10 mouse cellular contexts compared by ENCODE assay signal in genomic region chr11:102334973-102335700, GRCm38 (mm10). TPM values are rescaled to one million over a fixed set of nuclear protein-coding genes. Genes with fewer than 3 reads are reported as not detected.
DNase-seq lines count a peak whose midpoint lies in the region; ATAC-seq and TF ChIP-seq lines count a peak whose summit lies in the region.
"Had no signal": no experiment of that assay in that cellular context is flagged by ENCODE, and none has a peak within 500 bp of the region (broad histone marks: within the 10 kb centered on the region; RNA-seq: fewer than 3 reads in every experiment).

No protein-coding gene starts in this region.

- H3K9ac ChIP-seq in midbrain, postnatal 0 days (replicated peaks; ENCODE audit: low read length, poor library complexity, severe bottlenecking), result no peak overlapping the region
- H3K9ac ChIP-seq in midbrain, embryonic 16.5 days (ENCODE audit: low read depth, low read length), result no peak overlapping the region
- H3K9ac ChIP-seq: embryonic facial prominence, embryonic 13.5 days; liver, embryonic 14.5 days had no signal

- DNase-seq in adrenal gland, postnatal 10 days, result peak; percentile 68
- DNase-seq in adrenal gland, postnatal 4 days (ENCODE audit: low spot score in 2 of 2), result no peak
- DNase-seq in midbrain, postnatal 0 days (ENCODE audit: low spot score), result peak; percentile 55
- DNase-seq in heart, postnatal 4 days, result peak; percentile 45
- DNase-seq in skeletal muscle tissue, adult 2 months (ENCODE audit: low read depth, low spot score), result peak; percentile 33
- DNase-seq in frontal cortex, postnatal 10 days (ENCODE audit: low spot score in 2 of 2), result no peak
- DNase-seq in right cerebral cortex, adult 2 months (ENCODE audit: low spot score in 2 of 2), result no peak

- no peaks in the 10 kb centered on the region for H3K9me3 ChIP-seq in midbrain, postnatal 0 days (ENCODE audit: low read length)
- no peaks in the 10 kb centered on the region for H3K9me3 ChIP-seq in midbrain, embryonic 16.5 days (replicated peaks; ENCODE audit: control insufficient read depth, low read length, poor library complexity, severe bottlenecking)
- H3K9me3 ChIP-seq: embryonic facial prominence, embryonic 13.5 days had no signal

- H3K36me3 ChIP-seq in midbrain, postnatal 0 days (ENCODE audit: insufficient read depth, low read length), result no peaks in the 10 kb centered on the region
- H3K36me3 ChIP-seq in midbrain, embryonic 16.5 days (ENCODE audit: control insufficient read depth, insufficient read depth, low read length), result no peaks in the 10 kb centered on the region
- H3K36me3 ChIP-seq: embryonic facial prominence, embryonic 13.5 days had no signal

- no peak for TF ChIP-seq CTCF in midbrain, postnatal 0 days (IDR thresholded peaks at IDR 0.05)

- H3K4me2 ChIP-seq in midbrain, postnatal 0 days (ENCODE audit: low read depth, low read length, poor library complexity, severe bottlenecking), result no peak overlapping the region
- no peak overlapping the region for H3K4me2 ChIP-seq in midbrain, embryonic 16.5 days (ENCODE audit: low read length)
- H3K4me2 ChIP-seq: embryonic facial prominence, embryonic 13.5 days had no signal

- H3K27me3 ChIP-seq in midbrain, postnatal 0 days (ENCODE audit: insufficient read depth, low read length), result no peaks in the 10 kb centered on the region
- H3K27me3 ChIP-seq in midbrain, embryonic 16.5 days (ENCODE audit: control insufficient read depth, insufficient read depth, low read depth, low read length), result no peaks in the 10 kb centered on the region
- H3K27me3 ChIP-seq: embryonic facial prominence, embryonic 13.5 days had no signal

- no peak for ATAC-seq in midbrain, postnatal 0 days (ENCODE audit: low FRiP score)
- ATAC-seq in midbrain, embryonic 16.5 days, result no peak

- no peak overlapping the region for H3K27ac ChIP-seq in midbrain, postnatal 0 days (ENCODE audit: low read depth, low read length)
- no peak overlapping the region for H3K27ac ChIP-seq in midbrain, embryonic 16.5 days (ENCODE audit: low read length)
- H3K27ac ChIP-seq: embryonic facial prominence, embryonic 13.5 days; liver, embryonic 14.5 days had no signal

- no peak overlapping the region for H3K4me3 ChIP-seq in midbrain, postnatal 0 days (ENCODE audit: low read depth, low read length)
- H3K4me3 ChIP-seq in midbrain, embryonic 16.5 days (ENCODE audit: low read depth, low read length), result no peak overlapping the region
- H3K4me3 ChIP-seq: embryonic facial prominence, embryonic 13.5 days had no signal

- no peaks in the 10 kb centered on the region; the same call in 1 of the 2 replicates for H3K4me1 ChIP-seq in midbrain, postnatal 0 days (ENCODE audit: insufficient read depth, low read length)
- H3K4me1 ChIP-seq in midbrain, embryonic 16.5 days (ENCODE audit: control insufficient read depth, insufficient read depth, low read length), result no peaks in the 10 kb centered on the region
- H3K4me1 ChIP-seq: embryonic facial prominence, embryonic 13.5 days had no signal

- WGBS in midbrain, postnatal 0 days, result 27% methylated on average over 9 of the region's 9 CpGs
- 29% methylated on average over 9 of the region's 9 CpGs for WGBS in midbrain, embryonic 16.5 days

RNA-seq across cellular contexts. Expression of gene Ubtf, which starts 15.6 kb away (rescaled TPM):
- 100 to 1,000 TPM in 1 of 2 experiments, 10 to 100 TPM in 1; 96.3 to 100 TPM for total RNA-seq in adrenal gland, postnatal 10 days (2021)
- 100 to 1,000 TPM; 136 to 152 TPM for total RNA-seq in adrenal gland, postnatal 4 days (2021)
- total RNA-seq in midbrain, postnatal 0 days (2014; rRNA removed), result 64.3 and 71.4 TPM in 2 replicates
- 56.3 and 64.3 TPM in 2 replicates for polyA plus RNA-seq in midbrain, postnatal 0 days (2015; fragmentation: Nextera tagmentation; extraction: Ambion mirVana)
- 70.1 and 85.2 TPM in 2 replicates for polyA plus RNA-seq in midbrain, embryonic 16.5 days (2015; fragmentation: Nextera tagmentation; extraction: Ambion mirVana)
- total RNA-seq in heart, postnatal 4 days (2021), result 10 to 100 TPM; 81.9 to 89.3 TPM

RNA-seq across cellular contexts. Expression of gene Slc4a1, which starts 30.9 kb away (rescaled TPM):
- 10 to 100 TPM; 26.6 to 64.2 TPM for total RNA-seq in adrenal gland, postnatal 10 days (2021)
- 100 to 1,000 TPM in 1 of 2 experiments, 10 to 100 TPM in 1; 75.5 to 140 TPM for total RNA-seq in adrenal gland, postnatal 4 days (2021)
- 0.33 and 1.1 TPM in 2 replicates for total RNA-seq in midbrain, postnatal 0 days (2014; rRNA removed)
- polyA plus RNA-seq in midbrain, postnatal 0 days (2015; fragmentation: Nextera tagmentation; extraction: Ambion mirVana), result 0.27 and 0.42 TPM in 2 replicates
- polyA plus RNA-seq in midbrain, embryonic 16.5 days (2015; fragmentation: Nextera tagmentation; extraction: Ambion mirVana), result 2.3 and 3.5 TPM in 2 replicates
- 10 to 100 TPM in 1 of 2 experiments, 1 to 10 TPM in 1; 7.2 to 22.1 TPM for total RNA-seq in heart, postnatal 4 days (2021)

RNA-seq across cellular contexts. Expression of gene Atxn7l3, which starts 38.7 kb away (rescaled TPM):
- 10 to 100 TPM; 47.2 to 51.3 TPM for total RNA-seq in adrenal gland, postnatal 10 days (2021)
- total RNA-seq in adrenal gland, postnatal 4 days (2021), result 10 to 100 TPM; 58.3 to 58.7 TPM
- total RNA-seq in midbrain, postnatal 0 days (2014; rRNA removed), result 166 and 169 TPM in 2 replicates
- 25.4 and 26.5 TPM in 2 replicates for polyA plus RNA-seq in midbrain, postnatal 0 days (2015; fragmentation: Nextera tagmentation; extraction: Ambion mirVana)
- 28.3 and 28.9 TPM in 2 replicates for polyA plus RNA-seq in midbrain, embryonic 16.5 days (2015; fragmentation: Nextera tagmentation; extraction: Ambion mirVana)
- total RNA-seq in heart, postnatal 4 days (2021), result 10 to 100 TPM; 36.8 to 39.4 TPM

RNA-seq across cellular contexts. Expression of gene Tmub2, which starts 50.4 kb away (rescaled TPM):
- 10 to 100 TPM; 36.6 to 41.1 TPM for total RNA-seq in adrenal gland, postnatal 10 days (2021)
- total RNA-seq in adrenal gland, postnatal 4 days (2021), result 10 to 100 TPM; 56.5 to 58.3 TPM
- total RNA-seq in midbrain, postnatal 0 days (2014; rRNA removed), result 80.5 and 90.8 TPM in 2 replicates
- 65.4 and 73.9 TPM in 2 replicates for polyA plus RNA-seq in midbrain, postnatal 0 days (2015; fragmentation: Nextera tagmentation; extraction: Ambion mirVana)
- polyA plus RNA-seq in midbrain, embryonic 16.5 days (2015; fragmentation: Nextera tagmentation; extraction: Ambion mirVana), result 72.8 and 78.5 TPM in 2 replicates
- 10 to 100 TPM; 26.6 to 27.7 TPM for total RNA-seq in heart, postnatal 4 days (2021)

RNA-seq across cellular contexts. Expression of gene Rundc3a, which starts 58.1 kb away (rescaled TPM):
- total RNA-seq in adrenal gland, postnatal 10 days (2021), result 10 to 100 TPM; 21.2 to 34.3 TPM
- 10 to 100 TPM; 59.3 to 61.2 TPM for total RNA-seq in adrenal gland, postnatal 4 days (2021)
- total RNA-seq in midbrain, postnatal 0 days (2014; rRNA removed), result 379 and 397 TPM in 2 replicates
- polyA plus RNA-seq in midbrain, postnatal 0 days (2015; fragmentation: Nextera tagmentation; extraction: Ambion mirVana), result 127 and 133 TPM in 2 replicates
- 151 and 155 TPM in 2 replicates for polyA plus RNA-seq in midbrain, embryonic 16.5 days (2015; fragmentation: Nextera tagmentation; extraction: Ambion mirVana)
- 1 to 10 TPM in 1 of 2 experiments, under 1 TPM in 1; 0.50 to 1.9 TPM for total RNA-seq in heart, postnatal 4 days (2021)

Comparison
In these comparisons a context has a peak if more than half of its experiments do, and no peak if none do; other contexts are left out.
1. DNase-seq: peak in adrenal gland, postnatal 10 days (single experiment), midbrain, postnatal 0 days (single experiment), heart, postnatal 4 days (single experiment) and skeletal muscle tissue, adult 2 months (single experiment); none in adrenal gland, postnatal 4 days (0 of 2), frontal cortex, postnatal 10 days (0 of 2) and right cerebral cortex, adult 2 months (0 of 2).